ENCODE assay signal across 12 mouse cellular contexts in the genomic region with DNA sequence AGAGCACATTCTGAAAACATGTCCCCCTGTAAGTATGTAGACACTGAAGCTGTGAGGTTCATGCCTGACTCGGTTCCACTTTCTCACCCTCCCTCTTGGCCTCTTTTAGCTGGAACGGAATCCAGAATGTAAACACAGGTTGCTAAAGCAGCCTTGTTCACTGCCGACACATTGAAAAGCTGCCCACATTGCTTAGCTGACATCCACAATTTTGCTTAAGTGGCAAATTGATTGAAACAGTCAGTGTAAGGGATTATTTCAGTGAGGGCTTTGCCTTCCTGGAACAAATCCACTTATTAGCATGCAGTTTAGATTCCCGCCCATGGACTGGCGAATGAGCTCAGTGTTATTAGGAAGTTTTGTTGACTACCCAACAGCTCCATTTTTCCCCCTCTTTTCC.
DNase-seq lines count a peak whose midpoint lies in the region; ATAC-seq and TF ChIP-seq lines count a peak whose summit lies in the region.
"Had no signal": no experiment of that assay in that cellular context is flagged by ENCODE, and none has a peak within 500 bp of the region (broad histone marks: within the 10 kb centered on the region; RNA-seq: fewer than 3 reads in every experiment).

No protein-coding gene starts in this region.

- H3K27ac ChIP-seq in kidney, embryonic 16.5 days (ENCODE audit: low read length), result peak overlapping the region; percentile 50; the same call in 1 of the 2 replicates
- no peak overlapping the region for H3K27ac ChIP-seq in embryonic facial prominence, embryonic 14.5 days (replicated peaks; ENCODE audit: low read depth, low read length)
- H3K27ac ChIP-seq in midbrain, embryonic 14.5 days (replicated peaks; ENCODE audit: low read depth, low read length), result no peak overlapping the region
- H3K27ac ChIP-seq: heart, embryonic 10.5 days; liver, embryonic 15.5 days; stomach, embryonic 15.5 days had no signal

- WGBS in kidney, embryonic 16.5 days, result 60% methylated on average over 5 of the region's 5 CpGs
- 32% methylated on average over 5 of the region's 5 CpGs for WGBS in embryonic facial prominence, embryonic 14.5 days
- 23% methylated on average over 5 of the region's 5 CpGs for WGBS in lung, adult 2 months
- 8% methylated on average over 5 of the region's 5 CpGs for WGBS in midbrain, embryonic 14.5 days

- no peak overlapping the region for H3K4me3 ChIP-seq in kidney, embryonic 16.5 days (ENCODE audit: low read length)
- H3K4me3 ChIP-seq in embryonic facial prominence, embryonic 14.5 days (ENCODE audit: low read depth, low read length), result no peak overlapping the region
- no peak overlapping the region for H3K4me3 ChIP-seq in lung, adult 2 months (replicated peaks; ENCODE audit: extremely low read depth, low read depth, low read length)
- no peak overlapping the region for H3K4me3 ChIP-seq in midbrain, embryonic 14.5 days (replicated peaks; ENCODE audit: low read depth, low read length)
- H3K4me3 ChIP-seq: heart, embryonic 10.5 days; liver, embryonic 15.5 days; stomach, embryonic 15.5 days had no signal

- no peak for ATAC-seq in kidney, embryonic 16.5 days (ENCODE audit: low FRiP score, low TSS enrichment)
- peak; percentile 54 for ATAC-seq in embryonic facial prominence, embryonic 14.5 days (ENCODE audit: low read depth)
- ATAC-seq in midbrain, embryonic 14.5 days (ENCODE audit: low FRiP score, low TSS enrichment), result no peak; the same call in 1 of the 2 replicates

- peaks cover 38% of the 10 kb centered on the region for H3K4me1 ChIP-seq in kidney, embryonic 16.5 days (ENCODE audit: insufficient read depth, low read length)
- H3K4me1 ChIP-seq in embryonic facial prominence, embryonic 14.5 days (ENCODE audit: control insufficient read depth, insufficient read depth, low read length), result peaks cover 24% of the 10 kb centered on the region
- peaks cover 14% of the 10 kb centered on the region for H3K4me1 ChIP-seq in lung, adult 2 months (ENCODE audit: control insufficient read depth, insufficient read depth, low read length)
- peaks cover 19% of the 10 kb centered on the region for H3K4me1 ChIP-seq in midbrain, embryonic 14.5 days (ENCODE audit: control insufficient read depth, insufficient read depth, low read length)
- H3K4me1 ChIP-seq: liver, embryonic 15.5 days had no signal

- TF ChIP-seq POLR2A in lung, adult 2 months (IDR thresholded peaks at IDR 0.05; ENCODE audit: borderline replicate concordance, extremely low read depth, low read depth, low read length), result no peak

- H3K9ac ChIP-seq in kidney, embryonic 16.5 days (replicated peaks; ENCODE audit: low read length), result no peak overlapping the region
- H3K9ac ChIP-seq in embryonic facial prominence, embryonic 14.5 days (ENCODE audit: low read depth, low read length), result no peak overlapping the region
- no peak overlapping the region for H3K9ac ChIP-seq in midbrain, embryonic 14.5 days (replicated peaks; ENCODE audit: low read length)
- H3K9ac ChIP-seq: liver, embryonic 15.5 days; stomach, embryonic 15.5 days had no signal

- no peak overlapping the region for H3K4me2 ChIP-seq in kidney, embryonic 16.5 days (replicated peaks; ENCODE audit: low read depth, low read length)
- 0 out of 2 replicates have a peak overlapping the region, but pooled peaks have one; percentile 8 for H3K4me2 ChIP-seq in embryonic facial prominence, embryonic 14.5 days (ENCODE audit: low read depth, low read length)
- no peak overlapping the region for H3K4me2 ChIP-seq in midbrain, embryonic 14.5 days (ENCODE audit: low read length)
- H3K4me2 ChIP-seq: liver, embryonic 15.5 days; stomach, embryonic 15.5 days had no signal

- no peak for TF ChIP-seq CTCF in lung, adult 2 months (IDR thresholded peaks at IDR 0.05; ENCODE audit: insufficient read depth, low read length)

- intact Hi-C loops in gastrocnemius, postnatal 14 days (cut with DNase I; ENCODE audit: low total_unique reads), result no loop called here

- H3K27me3 ChIP-seq in kidney, embryonic 16.5 days (ENCODE audit: insufficient read depth, low read length), result no peaks in the 10 kb centered on the region
- no peaks in the 10 kb centered on the region for H3K27me3 ChIP-seq in embryonic facial prominence, embryonic 14.5 days (replicated peaks; ENCODE audit: control insufficient read depth, insufficient read depth, low read length)
- no peaks in the 10 kb centered on the region for H3K27me3 ChIP-seq in midbrain, embryonic 14.5 days (ENCODE audit: control insufficient read depth, insufficient read depth, low read length)
- H3K27me3 ChIP-seq: CH12.LX; liver, embryonic 15.5 days; stomach, embryonic 15.5 days had no signal

- DNase-seq in kidney, adult 8-10 months, result no peak
- peak; percentile 85 for DNase-seq in embryonic facial prominence, embryonic 14.5 days (ENCODE audit: low spot score)
- peak; percentile 24 for DNase-seq in lung, adult 2 months
- DNase-seq in midbrain, embryonic 14.5 days, result peak; percentile 67
- no peak for DNase-seq in urinary bladder, postnatal 14 days (ENCODE audit: low spot score)
- DNase-seq in gastrocnemius, postnatal 14 days, result no peak
- DNase-seq: cerebellum, postnatal 14 days had no signal

- H3K9me3 ChIP-seq in kidney, embryonic 16.5 days (ENCODE audit: low read length), result no peaks in the 10 kb centered on the region
- no peaks in the 10 kb centered on the region for H3K9me3 ChIP-seq in embryonic facial prominence, embryonic 14.5 days (ENCODE audit: control insufficient read depth, low read length)
- H3K9me3 ChIP-seq in midbrain, embryonic 14.5 days (ENCODE audit: control insufficient read depth, low read length), result no peaks in the 10 kb centered on the region
- H3K9me3 ChIP-seq: heart, embryonic 10.5 days; liver, embryonic 15.5 days; stomach, embryonic 15.5 days had no signal

- H3K36me3 ChIP-seq in kidney, embryonic 16.5 days (ENCODE audit: insufficient read depth, low read length), result no peaks in the 10 kb centered on the region
- H3K36me3 ChIP-seq in embryonic facial prominence, embryonic 14.5 days (ENCODE audit: control insufficient read depth, insufficient read depth, low read length), result no peaks in the 10 kb centered on the region
- H3K36me3 ChIP-seq in midbrain, embryonic 14.5 days (ENCODE audit: control insufficient read depth, insufficient read depth, low read length), result no peaks in the 10 kb centered on the region
- H3K36me3 ChIP-seq: heart, embryonic 10.5 days; liver, embryonic 15.5 days; stomach, embryonic 15.5 days had no signal

Comparison
In these comparisons a context has a peak if more than half of its experiments do, and no peak if none do; other contexts are left out.
1. DNase-seq: peak in embryonic facial prominence, embryonic 14.5 days (single experiment), lung, adult 2 months (single experiment) and midbrain, embryonic 14.5 days (single experiment); none in kidney, adult 8-10 months (0 of 2), urinary bladder, postnatal 14 days (single experiment) and gastrocnemius, postnatal 14 days (single experiment).